Mouse (Mus musculus): ENCODE data around the gene Elac2. TPM values are rescaled to one million over a fixed set of nuclear protein-coding genes. Genes with fewer than 3 reads are reported as not detected.

Gene Elac2
- polyA plus RNA-seq, 1 experiment from 2014 or later, result 30.6 TPM

DNA sequence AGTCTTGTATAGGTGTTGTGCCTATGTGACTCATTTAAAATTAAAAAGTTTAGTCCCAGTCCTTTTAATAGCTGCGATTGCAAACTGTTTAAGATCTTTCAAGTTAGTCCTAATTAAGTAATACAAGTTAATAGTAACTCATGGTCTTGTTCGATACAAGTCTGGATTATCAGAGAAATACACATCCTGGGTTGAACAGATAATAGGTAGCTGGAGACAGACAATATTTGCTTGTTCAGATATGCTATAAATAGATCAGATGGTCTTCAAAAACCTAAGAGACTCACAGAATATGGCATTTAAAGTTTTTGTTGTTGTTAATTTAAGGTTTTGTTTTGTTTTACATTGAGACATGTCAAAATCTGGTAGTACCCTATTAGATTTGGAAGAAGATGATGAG, 6.4 kb upstream of the Elac2 start:
- H3K9me3 ChIP-seq (replicated peaks), result no peaks in the 10 kb centered on the region
- H3K27ac ChIP-seq (replicated peaks), result no peak overlapping the region
- H3K4me2 ChIP-seq, result no peak overlapping the region
- H3K36me3 ChIP-seq, result no peaks in the 10 kb centered on the region
- peaks cover 9% of the 10 kb centered on the region; the same call in 1 of the 2 replicates for H3K4me1 ChIP-seq
- peaks cover 20% of the 10 kb centered on the region for H3K27me3 ChIP-seq (replicated peaks)
- WGBS, result 74% methylated on average over 2 of the region's 2 CpGs
- ATAC-seq (ENCODE audit: low FRiP score), result no peak
- H3K4me3 ChIP-seq (replicated peaks), result no peak overlapping the region
- no peak overlapping the region for H3K9ac ChIP-seq (replicated peaks)

DNA sequence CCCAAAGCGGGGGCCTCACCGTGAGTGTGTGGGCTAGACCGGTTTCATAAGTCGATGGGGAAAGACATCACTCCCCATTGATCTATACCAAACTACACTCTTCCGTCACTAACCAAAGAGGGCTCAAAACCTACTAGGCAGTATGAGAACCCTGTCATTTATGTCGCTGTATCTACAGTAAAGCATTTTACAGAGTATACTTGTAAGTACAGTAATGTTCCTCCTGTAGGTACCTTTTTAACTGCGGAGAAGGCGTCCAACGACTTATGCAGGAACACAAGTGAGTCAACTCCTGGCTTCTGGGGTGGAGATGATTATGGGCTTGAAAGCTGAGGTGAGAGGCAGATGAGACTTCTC, 629 bp downstream of the Elac2 start:
- H3K4me3 ChIP-seq (replicated peaks), result peak overlapping the region; percentile 92
- H3K27me3 ChIP-seq (replicated peaks), result peaks cover 9% of the 10 kb centered on the region
- no peak overlapping the region for H3K27ac ChIP-seq (replicated peaks)
- peak overlapping the region; percentile 88 for H3K9ac ChIP-seq (replicated peaks)
- peaks cover 34% of the 10 kb centered on the region for H3K36me3 ChIP-seq
- no peak; the same call in 1 of the 2 replicates for ATAC-seq (ENCODE audit: low FRiP score)
- peak overlapping the region; percentile 88 for H3K4me2 ChIP-seq
- H3K4me1 ChIP-seq, result peaks cover 19% of the 10 kb centered on the region
- WGBS, result 14% methylated on average over 9 of the region's 9 CpGs
- H3K9me3 ChIP-seq (replicated peaks), result no peaks in the 10 kb centered on the region

DNA sequence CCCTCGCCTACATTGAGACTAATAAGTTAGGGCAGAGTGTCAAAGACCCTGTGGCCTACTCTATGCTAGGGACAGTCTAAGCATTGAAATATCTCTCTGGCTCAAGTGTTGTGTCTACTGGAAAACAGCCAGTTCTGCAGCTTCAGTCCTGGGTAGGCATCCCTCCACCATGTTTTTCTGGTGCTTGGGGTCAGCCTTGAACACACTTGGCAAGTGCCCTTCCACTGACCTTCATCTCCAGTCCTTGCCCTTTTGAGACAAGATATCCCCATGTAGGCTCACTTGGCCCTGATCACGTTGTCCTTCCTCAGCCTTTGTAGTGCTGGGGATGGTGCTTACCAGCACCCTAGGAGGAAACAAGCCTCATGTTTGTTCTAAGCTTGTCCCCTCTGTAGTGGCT, 9.7 kb downstream of the Elac2 start:
- no peak for ATAC-seq (ENCODE audit: low FRiP score)
- H3K4me1 ChIP-seq, result no peaks in the 10 kb centered on the region
- H3K36me3 ChIP-seq, result peaks cover 90% of the 10 kb centered on the region
- H3K27ac ChIP-seq (replicated peaks), result no peak overlapping the region
- H3K9ac ChIP-seq (replicated peaks), result no peak overlapping the region
- H3K27me3 ChIP-seq (replicated peaks), result no peaks in the 10 kb centered on the region
- H3K9me3 ChIP-seq (replicated peaks), result no peaks in the 10 kb centered on the region
- WGBS, result 84% methylated on average over 2 of the region's 2 CpGs
- no peak overlapping the region for H3K4me2 ChIP-seq
- H3K4me3 ChIP-seq (replicated peaks), result no peak overlapping the region

DNA sequence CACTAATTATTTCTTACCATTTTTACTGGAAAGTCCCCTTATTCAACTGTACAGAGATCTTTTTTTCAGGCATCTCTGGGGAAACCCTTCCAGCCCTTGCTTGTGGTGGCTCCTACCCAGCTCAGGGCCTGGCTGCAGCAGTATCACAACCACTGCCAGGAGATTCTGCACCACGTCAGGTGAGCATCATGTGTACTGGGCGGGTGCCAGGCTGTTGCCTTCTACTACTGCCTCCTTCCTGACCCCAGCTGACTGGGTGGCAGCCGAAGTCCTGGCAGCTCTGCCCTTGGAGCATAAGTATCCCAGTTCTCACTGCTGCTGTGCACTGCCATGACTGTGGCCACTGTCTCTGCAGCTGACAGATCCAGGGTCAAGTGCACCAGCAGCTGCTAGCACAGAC, 19.6 kb downstream of the Elac2 start:
- Histone ChIP-seq H3K4me2 (no peak overlapping the region), H3K36me3 (peaks cover 89% of the 10 kb centered on the region), H3K27ac (replicated peaks) (no peak overlapping the region), H3K9me3 (replicated peaks) (no peaks in the 10 kb centered on the region), H3K9ac (replicated peaks) (no peak overlapping the region), H3K27me3 (replicated peaks) (no peaks in the 10 kb centered on the region), H3K4me3 (replicated peaks) (no peak overlapping the region), H3K4me1 (no peaks in the 10 kb centered on the region)
- 92% methylated on average over 3 of the region's 3 CpGs for WGBS
- ATAC-seq (ENCODE audit: low FRiP score), result no peak

DNA sequence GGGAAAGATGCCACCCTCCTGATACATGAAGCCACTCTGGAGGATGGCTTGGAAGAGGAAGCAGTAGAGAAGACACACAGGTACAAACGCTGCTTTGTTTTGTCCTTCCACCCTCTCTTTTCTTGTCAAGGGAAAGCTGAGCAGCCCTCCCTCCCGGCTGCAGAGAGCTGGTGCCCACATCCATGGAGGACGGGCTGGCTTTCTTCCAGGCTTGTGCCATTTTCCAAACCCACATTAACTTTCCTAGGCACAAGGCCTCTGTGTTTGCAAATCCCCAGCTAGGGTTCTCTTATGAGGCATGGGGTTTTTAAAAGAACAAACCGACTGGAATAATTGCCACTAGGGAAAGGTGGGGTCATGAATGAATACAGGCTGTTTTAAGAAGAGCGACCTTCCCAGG, 20.8 kb downstream of the Elac2 start:
- ATAC-seq (ENCODE audit: low FRiP score), result no peak

DNA sequence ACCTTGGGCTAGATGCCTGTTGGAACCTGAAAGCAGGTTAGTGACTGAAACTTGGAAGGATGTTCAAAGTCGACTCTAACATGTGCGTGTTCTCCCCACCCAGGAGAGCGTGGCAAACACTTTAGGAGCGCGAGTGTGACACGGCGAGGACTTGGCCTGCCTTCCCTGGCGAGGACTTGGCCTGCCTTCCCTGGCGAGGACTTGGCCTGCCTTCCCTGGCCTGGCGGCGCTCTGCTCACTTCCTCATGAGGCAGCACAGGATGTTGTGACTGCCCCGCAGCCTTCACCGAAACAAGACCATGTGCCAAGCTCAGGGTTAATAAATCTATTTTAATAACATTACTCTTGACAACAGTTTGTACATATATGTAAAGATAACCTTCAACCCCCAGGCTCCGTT, 22.9 kb downstream of the Elac2 start:
- ATAC-seq (ENCODE audit: low FRiP score), result no peak
- Histone ChIP-seq H3K9me3 (replicated peaks) (no peaks in the 10 kb centered on the region), H3K27ac (replicated peaks) (no peak overlapping the region), H3K4me2 (no peak overlapping the region), H3K9ac (replicated peaks) (no peak overlapping the region), H3K4me3 (replicated peaks) (no peak overlapping the region), H3K27me3 (replicated peaks) (no peaks in the 10 kb centered on the region), H3K36me3 (peaks cover 87% of the 10 kb centered on the region), H3K4me1 (no peaks in the 10 kb centered on the region)
- WGBS, result 94% methylated on average over 14 of the region's 14 CpGs

More for the DNA sequence above, 20.8 kb downstream of the Elac2 start:
- peaks cover 88% of the 10 kb centered on the region for H3K36me3 ChIP-seq
- 81% methylated on average over 5 of the region's 5 CpGs for WGBS
- H3K27me3 ChIP-seq (replicated peaks), result no peaks in the 10 kb centered on the region
- H3K9ac ChIP-seq (replicated peaks), result no peak overlapping the region
- no peak overlapping the region for H3K4me3 ChIP-seq (replicated peaks)
- no peaks in the 10 kb centered on the region for H3K9me3 ChIP-seq (replicated peaks)
- no peak overlapping the region for H3K27ac ChIP-seq (replicated peaks)
- H3K4me2 ChIP-seq, result no peak overlapping the region
- no peaks in the 10 kb centered on the region for H3K4me1 ChIP-seq

DNA sequence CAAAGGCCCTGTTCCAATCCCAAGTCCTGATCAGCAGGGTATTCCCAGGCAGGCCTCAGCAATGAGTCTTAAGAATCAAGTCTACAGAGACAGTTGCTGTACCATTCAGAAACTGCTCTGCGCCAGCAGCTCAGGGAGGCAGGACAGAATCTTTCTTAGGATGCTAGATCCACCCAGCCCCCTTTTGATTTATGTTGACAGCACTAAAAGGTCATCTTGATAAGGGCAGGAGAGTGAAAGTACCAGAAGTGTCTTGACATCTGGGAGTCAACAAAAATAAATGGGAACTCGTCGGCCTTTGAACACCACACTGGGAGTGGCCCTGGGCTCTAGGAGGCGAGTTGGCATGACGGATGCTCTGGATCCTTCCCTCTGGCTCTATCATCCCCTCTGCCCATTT, 24.8 kb downstream of the Elac2 start:
- Histone ChIP-seq H3K27ac (replicated peaks) (no peak overlapping the region), H3K9me3 (replicated peaks) (no peaks in the 10 kb centered on the region), H3K27me3 (replicated peaks) (no peaks in the 10 kb centered on the region), H3K4me2 (no peak overlapping the region), H3K9ac (replicated peaks) (no peak overlapping the region), H3K4me1 (no peaks in the 10 kb centered on the region), H3K4me3 (replicated peaks) (no peak overlapping the region), H3K36me3 (peaks cover 70% of the 10 kb centered on the region)
- 78% methylated on average over 5 of the region's 5 CpGs for WGBS
- ATAC-seq (ENCODE audit: low FRiP score), result no peak

DNA sequence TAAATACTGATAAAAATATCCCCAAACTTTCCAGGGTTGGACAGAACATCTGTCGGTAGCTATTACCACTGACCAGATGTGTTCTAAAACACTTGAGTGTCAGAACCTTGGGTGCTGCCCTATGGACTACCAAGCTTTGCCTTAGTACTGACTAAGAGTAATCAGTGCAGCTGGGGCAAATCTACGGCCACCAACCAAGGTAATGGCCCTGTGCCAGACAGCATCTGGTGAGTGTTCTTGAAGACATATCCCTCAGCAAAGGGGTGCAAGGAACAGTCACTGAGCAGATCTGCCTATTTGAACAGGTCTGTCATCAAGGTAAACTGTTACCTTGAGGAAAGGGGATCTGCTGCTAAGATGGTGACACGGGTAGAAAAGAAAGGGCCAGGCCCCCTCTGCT, 26.0 kb downstream of the Elac2 start:
- Histone ChIP-seq H3K4me3 (replicated peaks) (no peak overlapping the region), H3K27me3 (replicated peaks) (no peaks in the 10 kb centered on the region), H3K27ac (replicated peaks) (no peak overlapping the region), H3K4me2 (no peak overlapping the region), H3K36me3 (peaks cover 65% of the 10 kb centered on the region), H3K9ac (replicated peaks) (no peak overlapping the region), H3K9me3 (replicated peaks) (no peaks in the 10 kb centered on the region), H3K4me1 (no peaks in the 10 kb centered on the region)
- WGBS, result 79% methylated on average over 3 of the region's 3 CpGs
- no peak for ATAC-seq (ENCODE audit: low FRiP score)

DNA sequence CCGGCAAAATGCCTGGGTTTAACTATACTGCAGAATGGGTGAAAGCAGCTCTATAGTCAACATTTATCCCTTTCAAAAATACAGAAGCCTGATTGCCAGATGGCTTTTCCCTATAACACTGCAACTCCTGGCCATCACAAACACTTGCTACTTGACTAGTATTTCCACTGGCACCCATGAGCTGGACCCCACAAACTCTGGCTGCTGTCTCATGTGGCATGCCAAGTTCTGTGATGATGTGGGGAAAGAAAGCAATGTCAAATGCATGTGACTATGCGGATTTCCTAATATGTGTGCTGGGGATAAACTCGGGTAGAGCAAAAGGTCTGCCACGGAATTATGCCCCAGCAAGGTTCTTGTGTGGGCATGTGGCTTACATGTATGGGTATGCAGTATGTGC, 27.2 kb downstream of the Elac2 start:
- no peak overlapping the region for H3K27ac ChIP-seq (replicated peaks)
- no peaks in the 10 kb centered on the region for H3K4me1 ChIP-seq
- 93% methylated on average over 4 of the region's 4 CpGs for WGBS
- H3K4me2 ChIP-seq, result no peak overlapping the region
- H3K36me3 ChIP-seq, result peaks cover 54% of the 10 kb centered on the region
- no peak overlapping the region for H3K4me3 ChIP-seq (replicated peaks)
- no peak for ATAC-seq (ENCODE audit: low FRiP score)
- no peaks in the 10 kb centered on the region for H3K9me3 ChIP-seq (replicated peaks)
- H3K27me3 ChIP-seq (replicated peaks), result no peaks in the 10 kb centered on the region
- no peak overlapping the region for H3K9ac ChIP-seq (replicated peaks)

DNA sequence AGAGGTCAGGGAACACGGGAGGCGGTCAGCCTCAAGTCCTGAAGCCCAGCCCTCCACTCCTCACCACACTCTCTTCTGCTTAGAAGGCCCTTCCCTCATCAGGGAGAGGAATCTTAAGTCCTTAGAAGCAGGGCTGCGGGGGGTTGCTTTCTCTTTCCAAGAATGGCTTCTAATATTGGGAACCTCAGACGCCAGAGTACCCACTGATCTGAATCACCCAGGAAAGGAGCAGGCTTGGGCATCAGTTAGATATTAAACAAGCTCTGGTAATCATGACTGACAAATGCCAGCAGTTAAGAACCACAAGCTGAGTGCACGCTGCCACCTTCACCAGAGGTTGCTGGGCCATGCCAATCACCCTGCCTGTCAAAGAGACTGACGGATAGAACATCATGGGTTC, 35.1 kb downstream of the Elac2 start:
- Histone ChIP-seq H3K36me3 (peaks cover 23% of the 10 kb centered on the region), H3K4me2 (no peak overlapping the region), H3K27ac (replicated peaks) (no peak overlapping the region), H3K4me3 (replicated peaks) (no peak overlapping the region), H3K4me1 (no peaks in the 10 kb centered on the region), H3K9me3 (replicated peaks) (no peaks in the 10 kb centered on the region), H3K9ac (replicated peaks) (no peak overlapping the region), H3K27me3 (replicated peaks) (no peaks in the 10 kb centered on the region)
- ATAC-seq (ENCODE audit: low FRiP score), result no peak
- 84% methylated on average over 6 of the region's 6 CpGs for WGBS

DNA sequence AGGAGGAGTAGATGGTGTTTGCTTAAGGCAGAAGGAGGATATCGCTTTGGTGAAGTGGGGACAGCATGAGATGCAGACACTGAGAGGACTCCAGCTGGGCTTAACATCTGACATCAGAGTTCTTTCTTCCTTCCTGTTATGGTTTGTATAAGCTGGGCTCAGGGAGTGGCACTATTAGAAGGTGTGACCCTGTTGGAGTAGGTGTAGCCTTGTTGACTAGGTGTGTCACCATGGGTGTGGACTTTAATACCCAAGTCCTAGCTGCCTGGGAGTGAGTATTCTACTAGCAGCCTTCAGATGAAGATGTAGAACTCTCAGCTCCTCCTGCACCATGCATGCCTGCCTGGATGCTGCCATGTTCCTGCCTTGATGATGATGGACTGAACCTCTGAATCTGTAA, 37.9 kb downstream of the Elac2 start:
- WGBS, result 86% methylated on average over 1 of the region's 1 CpGs
- H3K27me3 ChIP-seq (replicated peaks), result no peaks in the 10 kb centered on the region
- no peak overlapping the region for H3K4me2 ChIP-seq
- H3K27ac ChIP-seq (replicated peaks), result no peak overlapping the region
- H3K36me3 ChIP-seq, result peaks cover 23% of the 10 kb centered on the region
- no peak for ATAC-seq (ENCODE audit: low FRiP score)
- no peaks in the 10 kb centered on the region for H3K9me3 ChIP-seq (replicated peaks)
- H3K9ac ChIP-seq (replicated peaks), result no peak overlapping the region
- no peaks in the 10 kb centered on the region for H3K4me1 ChIP-seq
- H3K4me3 ChIP-seq (replicated peaks), result no peak overlapping the region

DNA sequence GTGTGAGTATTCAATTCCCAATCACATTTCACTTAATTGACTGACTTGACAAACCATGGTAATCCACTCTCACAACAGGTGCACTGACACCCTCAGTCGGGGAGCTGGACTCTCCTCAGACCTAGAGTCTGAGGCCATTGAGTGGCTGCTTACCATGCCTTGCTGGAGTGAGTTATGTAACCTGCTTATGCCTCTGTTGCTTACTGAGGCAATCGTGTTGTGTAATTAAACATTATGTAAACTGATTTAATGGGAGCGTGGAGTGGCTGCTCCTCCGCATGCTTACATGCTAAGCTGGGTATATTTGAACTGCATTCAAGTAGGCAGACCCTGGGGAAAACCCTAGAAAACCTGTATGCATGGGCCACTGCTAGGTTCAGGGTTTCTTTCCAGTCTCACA, 41.9 kb downstream of the Elac2 start:
- no peak overlapping the region for H3K4me2 ChIP-seq
- H3K9me3 ChIP-seq (replicated peaks), result no peaks in the 10 kb centered on the region
- H3K36me3 ChIP-seq, result peaks cover 43% of the 10 kb centered on the region
- H3K9ac ChIP-seq (replicated peaks), result no peak overlapping the region
- ATAC-seq (ENCODE audit: low FRiP score), result no peak
- 86% methylated on average over 4 of the region's 4 CpGs for WGBS
- H3K4me3 ChIP-seq (replicated peaks), result no peak overlapping the region
- no peaks in the 10 kb centered on the region for H3K27me3 ChIP-seq (replicated peaks)
- H3K27ac ChIP-seq (replicated peaks), result no peak overlapping the region
- H3K4me1 ChIP-seq, result no peaks in the 10 kb centered on the region

DNA sequence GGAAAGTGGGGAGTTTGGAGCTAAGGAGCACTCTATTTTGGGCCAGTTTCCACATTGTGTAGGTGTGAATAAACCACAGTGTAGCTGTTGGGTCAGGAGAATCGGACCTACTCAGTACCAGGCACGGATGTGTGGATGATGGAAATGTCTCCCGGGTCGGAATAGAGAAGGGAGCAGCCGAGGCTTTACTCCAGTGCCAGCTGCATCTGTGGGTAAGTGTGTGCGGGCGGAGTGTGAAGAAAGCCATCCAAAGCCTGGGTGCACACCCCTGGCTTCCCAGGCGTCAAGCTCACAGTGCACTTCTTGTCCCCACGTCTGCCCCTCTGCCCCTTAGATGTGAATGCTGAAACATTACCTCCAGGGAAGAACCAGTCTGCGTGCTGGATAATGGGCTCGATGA, 43.9 kb downstream of the Elac2 start:
- Histone ChIP-seq H3K4me2 (no peak overlapping the region), H3K36me3 (peaks cover 34% of the 10 kb centered on the region), H3K27ac (replicated peaks) (no peak overlapping the region), H3K9ac (replicated peaks) (no peak overlapping the region), H3K9me3 (replicated peaks) (no peaks in the 10 kb centered on the region), H3K4me3 (replicated peaks) (no peak overlapping the region), H3K27me3 (replicated peaks) (no peaks in the 10 kb centered on the region), H3K4me1 (no peaks in the 10 kb centered on the region)
- 94% methylated on average over 11 of the region's 11 CpGs for WGBS
- no peak for ATAC-seq (ENCODE audit: low FRiP score)
